Mouse (Mus musculus): ENCODE data around the gene Ccdc142.

Gene Ccdc142

GRCm38 (mm10) chr6:83086121-83087035 lies 15.0 kb upstream of the Ccdc142 start, which contains the start of gene Lbx2:
Gene Lbx2, plus strand, starts transcription at chr6:83086367.
- peak; percentile 57 for DNase-seq (ENCODE audit: low spot score)

GRCm38 (mm10) chr6:83087205-83087925 lies 14.0 kb upstream of the Ccdc142 start:
- DNase-seq (ENCODE audit: low spot score) = peak; percentile 63

GRCm38 (mm10) chr6:83087926-83088260 lies 13.5 kb upstream of the Ccdc142 start:
- DNase-seq (ENCODE audit: low spot score) = no peak

GRCm38 (mm10) chr6:83092416-83093127 lies 8.8 kb upstream of the Ccdc142 start:
- no peak for DNase-seq (ENCODE audit: low spot score)

GRCm38 (mm10) chr6:83095968-83096367 lies 5.4 kb upstream of the Ccdc142 start:
- DNase-seq (ENCODE audit: low spot score) = no peak

GRCm38 (mm10) chr6:83098411-83098810 lies 3.0 kb upstream of the Ccdc142 start:
- DNase-seq (ENCODE audit: low spot score) = no peak

GRCm38 (mm10) chr6:83101688-83102556 lies 521 bp downstream of the Ccdc142 start:
- DNase-seq (ENCODE audit: low spot score) = peak; percentile 80

- no peak for DNase-seq (ENCODE audit: low spot score)
Observed at GRCm38 (mm10) chr6:83103130-83103650, 1.8 kb downstream of the Ccdc142 start.

- DNase-seq (ENCODE audit: low spot score) = no peak
Observed at GRCm38 (mm10) chr6:83104158-83104557, 2.8 kb downstream of the Ccdc142 start.

GRCm38 (mm10) chr6:83107566-83108400 lies 6.4 kb downstream of the Ccdc142 start:
- DNase-seq (ENCODE audit: low spot score) = peak; percentile 89

GRCm38 (mm10) chr6:83108762-83109668 lies 7.6 kb downstream of the Ccdc142 start, which contains the start of gene Mrpl53:
Gene Mrpl53, plus strand, starts transcription at chr6:83109040.
- DNase-seq (ENCODE audit: low spot score) = peak; percentile 87

GRCm38 (mm10) chr6:83111510-83112136 lies 10.2 kb downstream of the Ccdc142 start:
- no peak for DNase-seq (ENCODE audit: low spot score)

GRCm38 (mm10) chr6:83115011-83115671 lies 13.7 kb downstream of the Ccdc142 start, which contains the start of gene Mogs:
Gene Mogs, plus strand, starts transcription at chr6:83115496.
- DNase-seq (ENCODE audit: low spot score) = peak; percentile 96

- no peak for DNase-seq (ENCODE audit: low spot score)
Observed at GRCm38 (mm10) chr6:83115682-83116372, 14.4 kb downstream of the Ccdc142 start.

- no peak for DNase-seq (ENCODE audit: low spot score)
Observed at GRCm38 (mm10) chr6:83116373-83117164, 15.2 kb downstream of the Ccdc142 start.

GRCm38 (mm10) chr6:83117165-83117438 lies 15.7 kb downstream of the Ccdc142 start:
- no peak for DNase-seq (ENCODE audit: low spot score)

- no peak for DNase-seq (ENCODE audit: low spot score)
Observed at GRCm38 (mm10) chr6:83117616-83118015, 16.2 kb downstream of the Ccdc142 start.

Data from testis, postnatal 10 days (tissue).